Mouse (Mus musculus) midbrain, embryonic 16.5 days (tissue): ENCODE data around the gene Bex2. TPM values are rescaled to one million over a fixed set of nuclear protein-coding genes. Genes with fewer than 3 reads are reported as not detected.
"Not testable (repeated sequence)": the region's sequence is repeated elsewhere in the genome, so short reads cannot be mapped to it uniquely, and the experiment has no call there.

Experiments
- ATAC-seq: fragments of 200-750 bp; cut with Nextera tagmentation; 2 replicates; pipeline ENCODE4 v1.8.0; 2017; ENCODE audit warnings: moderate TSS enrichment
- H3K27ac ChIP-seq: fragments of 300-500 bp; sonication (generic); 2 replicates; pipeline ENCODE4 v1.5.1; 2014; ENCODE audit warnings: mild to moderate bottlenecking, low read length, mixed read lengths
- H3K27me3 ChIP-seq: fragments of 300-500 bp; sonication (generic); 2 replicates; pipeline ENCODE4 v1.6.1; 2014; ENCODE audit warnings: low read depth, low read length, mixed read lengths; ENCODE audit not compliant: control insufficient read depth, insufficient read depth
- H3K36me3 ChIP-seq: fragments of 300-500 bp; sonication (generic); 2 replicates; pipeline ENCODE4 v1.6.1; 2014; ENCODE audit warnings: mild to moderate bottlenecking, low read length, moderate library complexity, mixed read lengths; ENCODE audit not compliant: control insufficient read depth, insufficient read depth
- H3K4me1 ChIP-seq: fragments of 300-500 bp; sonication (generic); 2 replicates; pipeline ENCODE4 v1.6.1; 2014; ENCODE audit warnings: mild to moderate bottlenecking, low read length, mixed read lengths; ENCODE audit not compliant: control insufficient read depth, insufficient read depth
- H3K4me2 ChIP-seq: fragments of 300-500 bp; sonication (generic); 2 replicates; pipeline ENCODE4 v1.6.1; 2014; ENCODE audit warnings: mild to moderate bottlenecking, low read length, mixed read lengths
- H3K4me3 ChIP-seq: fragments of 300-500 bp; sonication (generic); 2 replicates; pipeline ENCODE4 v1.5.1; 2014; ENCODE audit warnings: low read depth, mild to moderate bottlenecking, low read length, moderate library complexity, mixed read lengths
- H3K9ac ChIP-seq: fragments of 300-500 bp; sonication (generic); 2 replicates; pipeline ENCODE4 v1.6.1; 2014; ENCODE audit warnings: low read depth, low read length, mixed read lengths
- H3K9me3 ChIP-seq: fragments of 300-500 bp; sonication (generic); replicated peaks from 2 replicates; pipeline ENCODE4 v1.6.1; 2014; ENCODE audit warnings: mild to moderate bottlenecking, low read length, mixed read lengths; ENCODE audit not compliant: control insufficient read depth, poor library complexity, severe bottlenecking
- WGBS: fragments of 180-500 bp; shearing (Covaris S2); extraction: QIAGEN DNeasy Blood & Tissue Kit; methylation state at CpG from one replicate; pipeline ENCODE4 v1.1.7; 2014; 5-methylcytosine and 5-hydroxymethylcytosine counted together
- polyA plus RNA-seq: library from polyadenylated mRNA; unstranded; fragments of >200 nt; fragmentation: Nextera tagmentation; extraction: Ambion mirVana; gene quantifications from 2 replicates; pipeline ENCODE4 v1.2.1, GENCODE M21; 2015

Bex2 gene
- 929 and 971 TPM in 2 replicates for polyA plus RNA-seq

- not testable (repeated sequence) for H3K27me3 ChIP-seq, H3K9me3 ChIP-seq, H3K4me1 ChIP-seq, H3K36me3 ChIP-seq
- Histone ChIP-seq H3K27ac (peak within 1 kb of the TSS; percentile 81), H3K4me3 (peak within 1 kb of the TSS; percentile 43), H3K4me2 (peak within 1 kb of the TSS; percentile 53), H3K9ac (peak within 1 kb of the TSS; percentile 68)
- ATAC-seq, result peak; percentile 97
- no CpG with 5 or more reads among the region's 32 CpGs for WGBS
Measured at GRCm38 (mm10) chrX:136068020-136068419, at the start of gene Bex2. TSS of gene Bex2 (minus strand) at chrX:136068236.

GRCm38 (mm10) chrX:136115419-136115961 lies 47.5 kb upstream of the Bex2 start:
- ATAC-seq, result peak; percentile 99
- Histone ChIP-seq H3K4me2 (peak overlapping the region; percentile 53), H3K27me3 (peaks cover 5% of the 10 kb centered on the region), H3K4me1 (no peaks in the 10 kb centered on the region), H3K27ac (peak overlapping the region; percentile 89), H3K4me3 (peak overlapping the region; percentile 44), H3K36me3 (no peaks in the 10 kb centered on the region), H3K9ac (peak overlapping the region; percentile 42; the same call in 1 of the 2 replicates), H3K9me3 (no peaks in the 10 kb centered on the region)
- WGBS, result 18% methylated on average over 23 of the region's 23 CpGs

DNA sequence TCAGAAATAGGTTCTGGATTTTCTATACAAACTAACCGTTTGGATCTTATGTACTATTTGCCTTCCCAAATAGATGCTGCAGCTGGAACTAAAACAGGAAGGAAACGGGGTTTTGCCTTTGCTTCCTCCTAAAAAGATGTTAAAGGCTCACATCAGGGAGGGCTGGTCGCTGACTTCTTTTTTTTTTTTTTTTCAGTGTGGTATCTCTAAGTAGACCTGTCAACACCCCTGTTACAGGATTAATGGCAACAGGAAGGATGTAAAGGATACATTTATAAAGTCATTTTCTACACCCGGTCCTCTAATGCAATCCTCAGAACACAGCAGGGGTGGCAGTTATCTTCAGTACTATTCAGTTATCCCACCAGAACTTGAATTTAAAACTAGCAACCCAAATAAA lies 47.0 kb upstream of the Bex2 start:
- H3K4me1 ChIP-seq, result no peaks in the 10 kb centered on the region
- H3K27me3 ChIP-seq, result peaks cover 8% of the 10 kb centered on the region
- H3K9ac ChIP-seq, result no peak overlapping the region
- peak overlapping the region; percentile 53 for H3K4me2 ChIP-seq
- no peak overlapping the region for H3K27ac ChIP-seq
- no peaks in the 10 kb centered on the region for H3K9me3 ChIP-seq
- H3K4me3 ChIP-seq, result peak overlapping the region; percentile 44
- WGBS, result 45% methylated on average over 4 of the region's 4 CpGs
- H3K36me3 ChIP-seq, result no peaks in the 10 kb centered on the region
- ATAC-seq, result peak; percentile 2; the same call in 1 of the 2 replicates

GRCm38 (mm10) chrX:136107942-136108341 lies 39.9 kb upstream of the Bex2 start:
- Histone ChIP-seq H3K4me1 (no peaks in the 10 kb centered on the region; the same call in 1 of the 2 replicates), H3K9ac (no peak overlapping the region), H3K4me3 (no peak overlapping the region), H3K9me3 (no peaks in the 10 kb centered on the region), H3K27me3 (peaks cover 15% of the 10 kb centered on the region), H3K36me3 (no peaks in the 10 kb centered on the region), H3K27ac (no peak overlapping the region), H3K4me2 (no peak overlapping the region)
- ATAC-seq, result no peak
- 43% methylated on average over 6 of the region's 6 CpGs for WGBS

GRCm38 (mm10) chrX:136104724-136105088 lies 36.7 kb upstream of the Bex2 start:
- Histone ChIP-seq H3K4me2 (peak overlapping the region; percentile 32), H3K9ac (no peak overlapping the region), H3K36me3 (no peaks in the 10 kb centered on the region), H3K4me1 (no peaks in the 10 kb centered on the region; the same call in 1 of the 2 replicates), H3K27me3 (peaks cover 7% of the 10 kb centered on the region), H3K4me3 (no peak overlapping the region), H3K27ac (peak overlapping the region; percentile 67), H3K9me3 (no peaks in the 10 kb centered on the region)
- 42% methylated on average over 3 of the region's 3 CpGs for whole genome bisulfite sequencing
- peak; percentile 85 for ATAC-seq

GRCm38 (mm10) chrX:136104046-136104723 lies 36.1 kb upstream of the Bex2 start:
- Histone ChIP-seq H3K27me3 (peaks cover 3% of the 10 kb centered on the region), H3K4me2 (peak overlapping the region; percentile 32), H3K9me3 (no peaks in the 10 kb centered on the region), H3K4me3 (no peak overlapping the region), H3K27ac (peak overlapping the region; percentile 67), H3K4me1 (no peaks in the 10 kb centered on the region; the same call in 1 of the 2 replicates), H3K9ac (no peak overlapping the region), H3K36me3 (no peaks in the 10 kb centered on the region)
- peak; percentile 89 for ATAC-seq
- 39% methylated on average over 4 of the region's 4 CpGs for WGBS

DNA sequence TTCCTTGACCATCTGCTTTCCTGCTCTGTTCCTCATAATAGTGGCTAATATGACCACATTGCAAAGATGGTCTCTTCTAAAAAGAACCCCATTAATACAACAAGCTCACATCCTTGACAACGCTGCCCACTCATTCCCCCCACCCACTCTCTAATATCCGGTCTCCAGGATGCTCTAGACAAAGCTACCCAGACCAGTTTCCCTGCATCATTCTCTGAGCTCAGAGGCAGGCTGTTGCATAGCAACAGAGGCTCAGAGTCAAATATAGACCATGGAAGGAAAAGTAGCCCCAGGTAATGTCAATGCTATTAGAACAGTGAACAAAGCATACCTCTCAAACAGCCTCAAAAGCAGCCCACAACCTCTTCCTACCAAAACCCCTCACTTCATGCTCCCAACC lies 26.4 kb upstream of the Bex2 start:
- H3K9me3 ChIP-seq, result no peaks in the 10 kb centered on the region
- no peaks in the 10 kb centered on the region for H3K4me1 ChIP-seq
- H3K4me2 ChIP-seq, result no peak overlapping the region
- whole genome bisulfite sequencing, result 46% methylated on average over 2 of the region's 2 CpGs
- peak; percentile 98 for ATAC-seq
- no peak overlapping the region for H3K9ac ChIP-seq
- peak overlapping the region; percentile 72 for H3K27ac ChIP-seq
- no peaks in the 10 kb centered on the region for H3K36me3 ChIP-seq
- no peak overlapping the region for H3K4me3 ChIP-seq
- no peaks in the 10 kb centered on the region for H3K27me3 ChIP-seq

GRCm38 (mm10) chrX:136092497-136093279 lies 24.7 kb upstream of the Bex2 start:
- no peak overlapping the region for H3K27ac ChIP-seq
- 40% methylated on average over 2 of the region's 2 CpGs for WGBS
- H3K4me3 ChIP-seq, result no peak overlapping the region
- H3K4me2 ChIP-seq, result no peak overlapping the region
- no peak for ATAC-seq
- H3K9me3 ChIP-seq, result no peaks in the 10 kb centered on the region
- no peak overlapping the region for H3K9ac ChIP-seq
- H3K36me3 ChIP-seq, result no peaks in the 10 kb centered on the region
- no peaks in the 10 kb centered on the region for H3K4me1 ChIP-seq
- no peaks in the 10 kb centered on the region for H3K27me3 ChIP-seq

DNA sequence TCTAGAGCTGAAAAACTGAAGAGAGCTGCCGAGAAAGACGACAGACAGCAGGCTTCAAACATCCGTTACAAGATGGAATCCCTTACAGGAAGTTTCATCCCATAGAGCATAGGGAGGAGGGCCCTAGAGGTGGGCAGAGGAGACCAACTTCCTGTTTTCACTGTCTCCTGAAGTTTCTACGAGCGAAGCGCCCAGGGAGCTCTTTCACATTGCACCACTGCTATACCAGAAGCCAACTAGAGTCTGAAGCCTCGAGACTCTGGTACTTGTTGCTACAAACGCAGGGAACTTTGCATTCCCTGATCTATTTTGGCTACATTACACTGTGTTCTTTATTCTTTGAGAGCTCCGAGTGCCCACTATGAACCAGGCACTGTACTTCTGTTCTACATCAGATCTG lies 17.1 kb upstream of the Bex2 start, which contains the start of gene Nxf3:
TSS of gene Nxf3 (minus strand) at position 101 of the 400 bp plus-strand sequence.
- Histone ChIP-seq H3K27me3 (no peaks in the 10 kb centered on the region), H3K27ac (no peak within 1 kb of the TSS), H3K9ac (no peak within 1 kb of the TSS), H3K4me2 (no peak within 1 kb of the TSS), H3K9me3 (no peaks in the 10 kb centered on the region), H3K4me1 (no peaks in the 10 kb centered on the region), H3K36me3 (no peaks in the 10 kb centered on the region), H3K4me3 (no peak within 1 kb of the TSS)
- WGBS, result 84% methylated on average over 9 of the region's 9 CpGs
- ATAC-seq, result no peak
